Mouse (Mus musculus): ENCODE data around the gene Usp32. TPM values are rescaled to one million over a fixed set of nuclear protein-coding genes. Genes with fewer than 3 reads are reported as not detected.

Gene Usp32
- polyA plus RNA-seq, 1 experiment = 17.7 TPM

GRCm38 (mm10) chr11:84979351-84979750, 160.6 kb downstream of the Usp32 start:
- no peak for DNase-seq (ENCODE audit: low spot score)

DNA sequence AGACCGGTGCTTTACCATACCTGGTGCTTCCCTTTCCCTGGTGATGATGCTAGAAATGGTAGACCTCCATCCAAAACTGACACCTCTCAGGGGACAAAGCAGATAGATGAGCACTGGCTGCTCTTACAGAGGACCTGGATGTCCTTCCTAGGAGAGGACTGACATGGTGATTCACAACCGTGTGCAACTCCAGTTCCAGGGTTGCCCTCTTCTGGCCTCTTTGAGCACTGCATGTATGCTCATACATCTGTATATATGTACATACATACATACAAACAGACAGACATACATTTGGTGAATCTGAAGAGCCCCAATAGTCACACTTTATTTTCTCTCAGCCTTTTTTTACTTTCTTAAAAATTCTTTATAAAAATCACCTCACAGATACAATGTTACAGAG, 161.8 kb downstream of the Usp32 start:
- no peak for DNase-seq (ENCODE audit: low spot score)

- DNase-seq (ENCODE audit: low spot score) = no peak
Measured at GRCm38 (mm10) chr11:84977385-84977952, 162.5 kb downstream of the Usp32 start.

DNA sequence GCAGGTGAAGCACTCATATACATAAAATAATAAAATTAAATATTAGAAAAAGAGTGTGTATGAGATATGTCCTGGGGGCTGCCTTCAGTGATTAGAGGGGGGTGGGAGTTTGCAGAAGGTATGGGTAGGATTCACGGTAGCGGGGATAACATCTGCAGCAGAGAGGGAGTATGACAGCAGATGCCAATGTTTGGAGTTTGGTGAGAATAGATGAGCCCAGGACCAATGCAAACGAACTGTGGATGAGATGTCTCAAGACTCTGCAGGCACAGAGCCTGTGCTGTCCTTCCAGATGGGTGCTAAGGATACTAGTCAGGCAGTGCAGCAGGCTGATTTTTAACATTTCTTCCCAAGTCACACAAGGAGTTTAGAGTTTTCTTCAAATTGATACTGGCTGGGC, 163.3 kb downstream of the Usp32 start:
- no peak for DNase-seq (ENCODE audit: low spot score)

DNA sequence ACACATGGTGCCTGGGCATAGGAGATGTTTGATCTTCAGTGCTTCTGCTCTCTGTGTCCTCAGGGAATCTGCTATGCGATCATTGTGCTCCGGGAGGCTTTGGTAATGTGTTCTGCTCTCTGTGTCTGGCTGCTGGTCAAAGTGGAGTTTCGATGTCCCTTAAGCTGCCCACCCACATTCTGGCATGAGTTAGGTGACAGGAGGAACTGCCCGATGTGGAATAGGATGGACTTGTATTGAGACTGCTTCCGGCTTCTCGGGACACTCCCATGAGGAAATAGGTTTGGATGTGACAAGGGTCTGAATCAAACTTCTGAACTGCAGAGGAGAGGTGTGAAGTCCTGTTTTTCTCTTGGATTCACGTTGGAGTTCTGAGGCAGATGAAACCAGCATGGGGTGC, 165.4 kb downstream of the Usp32 start:
- no peak for DNase-seq (ENCODE audit: low spot score)

DNA sequence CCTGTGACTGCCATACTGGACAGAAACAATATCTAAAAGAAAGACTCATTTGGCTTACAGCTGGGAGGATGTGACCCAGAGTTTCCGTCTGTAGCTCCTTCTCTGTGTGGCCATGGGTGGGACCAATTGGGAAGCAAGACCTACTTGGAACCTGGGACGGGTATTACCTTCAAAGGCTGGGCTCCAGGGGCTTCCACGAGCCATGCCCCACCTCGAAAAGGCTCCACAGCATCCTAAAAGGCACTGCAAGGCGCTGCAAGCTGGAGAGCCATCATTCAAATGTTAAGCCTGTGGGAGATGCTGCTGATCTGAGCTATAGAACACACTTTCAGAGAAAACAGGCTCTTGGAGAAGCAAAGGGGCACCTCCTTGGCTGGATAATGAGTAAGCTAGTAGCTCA, 166.3 kb downstream of the Usp32 start:
- no peak for DNase-seq (ENCODE audit: low spot score)

DNA sequence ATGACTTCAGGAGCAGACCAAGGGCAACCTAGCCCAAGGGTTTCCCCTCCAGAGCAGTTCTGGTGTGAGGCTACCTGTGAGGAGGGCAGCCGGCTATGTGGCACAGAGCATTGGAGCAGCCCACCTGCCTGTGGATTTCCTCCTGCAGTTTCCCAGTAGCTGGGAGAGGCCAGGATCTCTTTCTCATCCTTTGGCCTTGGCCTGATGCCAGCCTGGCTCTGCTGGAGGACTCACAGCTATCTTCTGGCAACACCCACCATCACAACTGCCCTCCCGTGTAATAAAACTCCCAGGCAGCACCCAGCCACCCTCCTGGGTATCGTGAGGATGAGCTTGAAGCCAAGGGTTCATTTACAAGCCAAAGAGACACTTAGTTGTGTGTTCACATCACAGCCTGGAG, 167.9 kb downstream of the Usp32 start:
- no peak for DNase-seq (ENCODE audit: low spot score)

DNA sequence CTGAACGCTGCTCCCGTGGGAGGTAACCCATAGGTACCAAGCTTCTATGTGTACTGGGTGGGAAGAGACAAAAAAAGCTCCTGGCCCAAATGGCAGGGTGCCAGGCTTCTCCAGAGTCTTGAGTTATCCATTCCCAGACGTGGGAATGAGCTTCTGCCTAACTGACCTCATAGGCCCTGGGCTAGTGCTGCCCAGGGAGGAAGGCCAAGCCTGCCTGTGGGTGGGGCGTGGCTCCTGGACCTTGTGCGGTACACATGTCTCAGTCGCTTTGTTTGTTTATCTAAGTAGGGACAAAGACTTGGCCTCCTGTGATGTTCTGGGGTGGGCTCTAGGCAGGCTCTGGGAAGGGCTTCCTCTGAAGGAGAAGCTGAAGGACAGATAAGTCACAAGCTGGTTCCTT, 171.2 kb downstream of the Usp32 start:
- no peak for DNase-seq (ENCODE audit: low spot score)

- DNase-seq (ENCODE audit: low spot score) = no peak
Measured at GRCm38 (mm10) chr11:84968309-84968708, 171.7 kb downstream of the Usp32 start.

DNA sequence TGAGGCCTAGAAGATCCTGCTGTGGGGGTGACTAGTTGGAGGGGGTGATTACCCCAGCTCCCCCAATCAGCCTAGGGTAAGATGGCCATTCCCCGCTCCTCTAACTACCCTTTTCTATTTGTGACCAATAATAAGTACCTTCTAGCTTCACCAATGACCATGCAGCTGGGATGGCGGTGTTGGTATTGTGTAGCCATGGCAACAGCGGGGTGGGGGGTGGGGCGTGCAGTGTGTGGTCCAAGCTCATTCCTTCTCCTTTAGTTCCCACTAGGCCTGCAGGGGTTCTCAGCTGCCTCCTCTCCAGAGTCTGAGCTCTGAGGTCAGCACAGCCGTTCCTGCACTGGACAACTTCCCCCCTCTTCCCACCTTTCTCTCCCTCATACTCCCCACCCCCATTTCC, 172.8 kb downstream of the Usp32 start:
- DNase-seq (ENCODE audit: low spot score) = no peak

- DNase-seq (ENCODE audit: low spot score) = no peak
Measured at GRCm38 (mm10) chr11:84966696-84967095, 173.3 kb downstream of the Usp32 start.

DNA sequence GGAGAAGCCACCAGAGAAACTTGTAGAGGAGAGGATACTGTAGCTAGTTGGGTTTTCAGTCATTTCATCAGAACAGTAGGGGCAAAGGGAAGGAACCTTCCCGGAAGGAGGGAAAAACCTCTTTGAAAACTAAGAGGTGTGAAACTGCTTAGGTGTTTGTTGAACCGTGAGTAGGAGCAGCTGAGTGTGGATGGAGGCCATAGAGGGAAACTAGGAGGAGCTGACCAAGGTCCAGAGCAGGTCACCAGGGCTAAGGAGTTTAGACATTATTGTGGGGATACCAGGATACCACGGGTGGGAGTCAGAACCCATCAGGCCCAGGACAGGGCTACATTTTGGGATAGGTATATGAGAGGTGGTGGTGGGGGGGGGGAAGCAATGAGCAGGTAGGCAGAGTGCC, 176.4 kb downstream of the Usp32 start:
- no peak for DNase-seq (ENCODE audit: low spot score)

DNA sequence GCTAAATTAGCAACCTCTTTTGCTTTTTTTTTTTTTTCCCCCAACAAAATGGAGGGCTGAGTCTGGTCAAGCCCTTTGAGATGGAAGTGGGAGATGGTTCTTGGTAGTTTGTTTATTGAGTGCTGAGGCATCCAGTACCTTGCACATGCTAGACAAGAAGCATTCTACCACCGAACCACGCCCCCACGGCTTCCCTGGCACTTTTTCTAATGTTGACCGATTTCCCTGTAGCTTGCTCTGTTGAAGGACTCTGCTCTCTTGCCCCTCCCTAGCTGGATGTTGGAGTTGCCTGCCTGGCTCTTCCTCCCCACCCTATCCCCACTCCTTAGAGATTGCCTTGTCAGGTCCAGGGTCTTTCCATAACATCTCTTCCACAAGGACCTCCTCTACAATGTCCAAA, 177.4 kb downstream of the Usp32 start:
- no peak for DNase-seq (ENCODE audit: low spot score)

- no peak for DNase-seq (ENCODE audit: low spot score)
Measured at GRCm38 (mm10) chr11:84961571-84961970, 178.4 kb downstream of the Usp32 start.

GRCm38 (mm10) chr11:84960780-84961179, 179.2 kb downstream of the Usp32 start:
- DNase-seq (ENCODE audit: low spot score) = no peak

DNA sequence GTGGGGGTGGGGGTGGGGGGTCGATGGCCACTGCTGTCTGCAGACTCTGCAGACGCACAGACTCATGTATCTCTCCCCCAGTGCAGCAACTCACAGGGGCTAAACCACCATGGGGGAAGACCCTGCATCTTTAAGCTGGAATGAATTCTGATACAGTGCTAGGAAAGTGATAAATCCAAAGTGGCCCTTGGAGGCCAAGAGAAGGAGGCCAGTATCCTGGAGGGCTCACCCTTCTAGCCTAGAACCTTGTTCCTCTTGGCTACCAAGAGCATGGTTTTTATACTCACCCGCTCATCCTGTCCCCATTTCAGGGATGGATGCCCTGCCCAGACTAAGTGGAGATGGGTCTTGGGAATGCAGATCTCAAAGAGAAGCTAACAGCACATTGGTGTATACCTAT, 179.7 kb downstream of the Usp32 start:
- no peak for DNase-seq (ENCODE audit: low spot score)

DNA sequence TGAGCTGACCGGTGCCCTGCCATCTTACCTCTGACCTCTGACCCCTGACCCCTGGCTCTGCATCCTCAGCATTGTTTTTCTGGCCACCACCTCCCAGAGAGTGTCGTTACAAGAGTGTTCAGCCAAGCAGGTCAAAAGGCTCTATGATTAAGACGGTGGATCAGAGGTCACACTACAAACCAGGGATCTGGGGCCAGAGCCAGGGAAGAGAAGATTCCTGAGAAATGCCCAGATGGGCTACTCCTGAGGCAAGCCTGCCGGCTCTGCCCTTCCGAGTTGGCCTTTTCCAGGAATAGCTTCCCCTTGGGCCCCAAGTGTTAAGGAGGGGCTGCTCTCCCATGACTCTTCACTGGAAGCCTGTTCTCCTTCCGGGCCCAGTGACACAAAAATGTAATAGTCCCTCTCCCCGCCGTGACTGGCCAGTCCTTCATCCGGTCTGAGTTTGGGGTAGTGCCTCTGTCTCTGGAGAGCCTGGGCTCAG, 180.2 kb downstream of the Usp32 start:
- DNase-seq (ENCODE audit: low spot score) = no peak

DNA sequence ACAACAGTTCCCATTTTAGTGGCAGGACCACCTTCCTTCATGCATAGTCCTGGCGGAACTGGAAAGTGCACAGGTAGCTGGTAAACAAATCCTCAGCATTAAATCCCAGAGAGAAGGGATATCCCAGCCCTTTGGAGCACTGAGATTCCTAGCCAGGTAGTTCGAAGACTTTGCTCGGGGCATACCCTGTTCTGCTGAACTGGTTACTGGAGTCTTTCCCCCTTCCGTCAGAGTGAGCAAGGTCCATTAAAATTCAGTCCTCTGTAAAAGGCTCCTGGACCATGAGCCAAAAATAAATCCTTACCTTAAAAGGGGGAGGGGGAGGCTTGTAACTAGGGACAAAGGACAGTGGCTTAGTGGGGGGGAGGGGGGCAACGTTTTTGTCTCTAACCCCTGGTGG, 180.8 kb downstream of the Usp32 start:
- no peak for DNase-seq (ENCODE audit: low spot score)

GRCm38 (mm10) chr11:84958271-84958630, 181.7 kb downstream of the Usp32 start:
- DNase-seq (ENCODE audit: low spot score) = no peak

- no peak for DNase-seq (ENCODE audit: low spot score)
Measured at GRCm38 (mm10) chr11:84957591-84958270, 182.2 kb downstream of the Usp32 start, which contains the start of gene Car4. Gene Car4, plus strand, starts transcription at chr11:84957786.

GRCm38 (mm10) chr11:84957171-84957570, 182.8 kb downstream of the Usp32 start:
- DNase-seq (ENCODE audit: low spot score) = no peak

- no peak for DNase-seq (ENCODE audit: low spot score)
Measured at GRCm38 (mm10) chr11:84956400-84956799, 183.6 kb downstream of the Usp32 start.

- DNase-seq (ENCODE audit: low spot score) = no peak
Measured at GRCm38 (mm10) chr11:84952611-84953010, 187.3 kb downstream of the Usp32 start.

GRCm38 (mm10) chr11:84948526-84948925, 191.4 kb downstream of the Usp32 start:
- DNase-seq (ENCODE audit: low spot score) = no peak

All from urinary bladder, adult 2 months (tissue).